Mouse (Mus musculus) G1E (cell line): ENCODE data around the gene Ltbp1.

Source experiments
- CTCF ChIP-seq: IDR thresholded peaks from 2 replicates; pipeline ENCODE4 v1.5.1; 2012; ENCODE audit warnings: low read depth, low read length, inconsistent platforms, mixed read lengths
- GATA1 ChIP-seq: IDR thresholded peaks from 2 replicates; pipeline ENCODE4 v1.6.1; 2012; ENCODE audit warnings: borderline replicate concordance, low read length, inconsistent platforms, mixed read lengths
- GATA2 ChIP-seq: IDR thresholded peaks from 2 replicates; pipeline ENCODE4 v1.6.1; 2012; ENCODE audit warnings: low read depth, low read length, inconsistent platforms, borderline replicate concordance
- TAL1 ChIP-seq: conservative IDR thresholded peaks from 2 replicates; pipeline ENCODE4 v1.6.1; 2012; ENCODE audit warnings: low read depth, low read length, inconsistent platforms, mixed read lengths

- no peak for TF ChIP-seq GATA1
- TF ChIP-seq CTCF = no peak
- no peak for TF ChIP-seq GATA2
- no peak for TF ChIP-seq TAL1
Measured at GRCm38 (mm10) chr17:75199694-75200093, 194.3 kb downstream of the Ltbp1 start.
